Mouse (Mus musculus) cerebellum, adult 9-10 months (tissue): Measurements from ENCODE around the gene Umad1.

Experiments used
- DNase-seq: peaks from one replicate; pipeline ENCODE4 v3.0.0; 2022

Umad1 gene

DNA sequence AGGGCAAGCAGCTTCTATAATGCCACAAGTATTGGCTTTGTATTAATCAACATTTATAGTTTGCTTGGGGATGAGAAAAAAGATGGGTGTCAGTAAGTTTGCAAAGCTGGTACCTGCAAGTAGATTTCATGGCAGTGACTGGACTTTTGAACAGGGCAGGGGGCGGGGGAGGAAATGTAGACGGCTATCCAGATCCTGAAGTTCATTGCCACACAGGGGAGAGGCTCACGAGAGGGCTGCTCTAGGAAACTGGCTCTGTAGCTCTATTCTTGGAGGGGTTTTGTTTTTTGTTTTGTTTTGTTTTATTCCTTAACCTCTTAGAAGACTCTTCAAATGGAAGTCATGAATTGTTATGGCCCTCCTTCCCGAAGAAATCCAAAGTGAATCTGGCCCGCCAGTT is 162.3 kb downstream of the Umad1 start:
- no peak for DNase-seq

DNA sequence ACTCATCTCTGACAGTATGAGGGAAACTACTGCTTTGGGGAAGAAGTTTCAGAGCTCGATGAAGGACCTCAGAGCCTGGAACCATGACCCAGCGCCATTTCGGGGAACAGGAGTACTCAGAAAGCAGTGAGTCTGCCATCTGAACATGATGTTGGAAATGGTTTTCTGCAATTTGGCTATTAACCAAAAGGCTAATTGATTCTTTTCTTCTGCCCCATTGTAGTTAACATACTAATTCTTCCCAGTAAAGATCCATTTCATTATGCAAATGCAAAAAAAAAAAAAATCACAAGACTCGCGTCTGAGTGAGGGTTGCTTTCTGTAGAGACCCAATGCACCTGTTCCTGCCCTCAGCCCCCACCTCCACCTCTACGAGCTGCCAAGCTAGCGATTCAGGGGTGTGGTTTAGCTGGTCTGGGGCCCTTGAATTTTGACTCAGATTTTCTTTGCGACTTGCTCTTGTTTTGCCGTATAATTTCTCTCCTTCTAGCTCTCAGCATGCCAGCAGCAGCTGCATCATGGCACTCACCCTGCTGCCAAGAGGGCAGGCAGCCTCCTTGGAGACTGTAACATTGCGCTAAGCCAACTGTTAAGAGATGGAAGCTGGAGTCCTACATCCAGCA is 163.0 kb downstream of the Umad1 start:
- peak; percentile 51 for DNase-seq

DNA sequence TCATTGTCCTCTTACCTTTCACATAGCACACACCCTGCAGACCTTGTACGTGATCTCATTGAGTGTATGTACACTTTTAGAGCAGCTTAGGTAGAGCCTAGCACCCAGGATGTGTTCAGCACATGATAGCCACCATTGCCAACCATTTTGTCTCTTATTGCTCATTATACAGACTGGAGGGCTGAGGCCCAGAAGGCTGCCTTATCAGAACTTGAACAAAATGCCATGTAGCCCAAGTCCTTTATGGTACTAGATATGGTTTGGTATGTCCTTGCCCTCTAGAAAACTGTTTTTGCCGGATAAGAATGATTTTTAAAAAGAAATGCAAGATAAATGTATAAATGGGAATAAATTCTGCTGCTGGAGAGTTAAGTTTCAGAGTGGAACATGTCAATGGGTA is 164.1 kb downstream of the Umad1 start:
- DNase-seq: no peak

DNA sequence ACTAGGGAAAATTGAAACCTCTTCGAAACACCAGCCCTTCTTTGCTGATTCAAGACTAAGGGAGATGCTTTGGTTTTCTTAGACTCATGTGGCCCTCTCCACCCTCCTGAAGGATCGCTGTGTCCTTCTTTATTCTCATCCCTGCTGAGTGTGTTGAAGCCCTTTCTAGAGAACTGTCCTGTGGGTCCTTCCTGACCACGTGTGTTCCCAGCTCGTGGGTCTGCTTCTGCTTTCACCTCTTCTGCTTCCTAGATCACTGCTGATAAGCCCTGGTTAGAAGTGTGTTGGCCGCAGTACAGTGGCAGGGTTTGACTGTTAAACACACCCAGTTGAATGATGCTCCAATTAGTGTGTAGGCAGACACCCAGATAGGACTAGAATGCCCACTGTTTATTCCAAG is 168.6 kb downstream of the Umad1 start:
- DNase-seq: no peak

DNA sequence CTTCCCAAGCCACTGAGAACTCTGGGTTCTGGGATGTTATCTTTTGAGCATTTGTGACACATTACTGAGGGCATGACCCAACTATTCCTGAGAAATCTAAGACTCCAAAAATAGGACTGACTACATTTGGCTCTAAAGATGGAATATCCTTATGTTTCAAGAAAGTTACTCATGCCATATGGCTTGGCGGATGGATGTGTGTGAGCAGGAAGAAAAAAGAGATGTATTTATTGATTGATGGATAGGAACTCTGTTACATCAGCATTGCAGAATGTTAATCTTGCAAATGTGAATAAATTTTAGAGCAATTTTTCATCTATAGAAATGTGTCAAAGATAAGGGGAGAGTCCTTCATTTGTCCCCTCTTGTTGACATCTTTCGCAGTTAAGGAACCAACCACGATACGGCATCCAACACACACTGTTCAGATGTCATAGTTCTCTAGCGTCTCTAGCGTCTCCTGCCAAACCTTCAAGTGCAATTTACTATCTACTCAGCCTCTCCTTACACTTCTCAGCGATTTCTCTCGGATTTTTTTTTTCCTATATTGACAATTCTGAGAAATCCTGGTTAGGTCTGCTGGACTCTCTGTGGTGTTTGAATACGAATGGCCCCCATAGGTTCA is 171.6 kb downstream of the Umad1 start:
- no peak for DNase-seq

DNA sequence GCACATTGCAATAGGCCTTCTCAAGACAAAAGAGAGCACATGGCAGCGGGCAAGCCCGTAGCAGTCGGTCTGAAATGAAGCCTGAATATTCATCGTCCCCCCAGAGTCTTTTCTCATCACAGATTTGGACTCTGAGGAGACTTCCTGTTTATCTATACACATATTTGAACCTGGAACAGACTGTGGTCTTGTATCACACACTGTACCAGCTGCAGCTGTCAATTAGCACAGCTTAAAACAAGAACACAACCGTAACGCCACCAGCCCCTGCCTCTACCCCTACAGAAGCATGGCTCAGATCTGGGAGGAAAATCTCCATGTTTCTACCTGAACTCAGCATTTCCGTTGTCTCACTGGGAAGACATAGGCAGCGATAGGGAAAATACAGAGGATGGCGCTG is 174.1 kb downstream of the Umad1 start:
- DNase-seq: no peak

DNA sequence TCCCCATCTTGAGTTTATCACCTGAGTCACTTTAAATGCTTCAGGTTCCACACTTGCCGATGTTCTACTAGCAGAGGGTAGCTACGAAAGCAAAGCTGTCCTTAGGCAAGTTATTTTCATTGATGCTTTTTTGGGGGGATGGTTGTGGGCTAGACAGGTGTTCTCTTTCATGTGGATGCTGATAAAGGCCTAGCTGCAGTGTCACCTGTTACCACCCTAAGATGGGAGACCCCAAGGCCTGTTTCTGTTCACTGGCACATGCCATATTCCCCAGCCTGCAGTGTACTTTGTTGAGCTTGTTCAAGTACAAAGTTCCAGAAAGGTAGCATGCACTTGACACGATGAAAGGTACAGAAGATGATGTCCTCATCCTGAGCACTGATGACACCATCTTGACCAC is 178.8 kb downstream of the Umad1 start:
- no peak for DNase-seq

DNA sequence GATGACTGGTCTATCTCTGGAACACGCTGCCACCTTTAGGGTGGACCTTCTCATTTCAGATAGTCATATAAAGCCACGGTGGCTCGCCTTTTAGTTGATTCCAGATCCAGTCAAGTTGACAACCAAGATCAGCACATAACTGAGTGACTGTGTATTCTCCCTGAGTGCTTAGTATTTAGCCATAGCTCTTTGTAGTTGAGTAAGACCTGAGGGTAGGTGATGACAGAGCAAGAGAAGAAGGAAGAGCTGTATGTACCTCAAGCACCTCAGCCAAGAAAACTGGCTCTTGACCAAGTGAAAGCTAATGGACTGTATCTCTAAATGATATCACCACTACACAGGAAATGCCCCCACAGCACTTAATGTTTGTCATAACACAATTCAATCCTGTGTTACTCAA is 182.7 kb downstream of the Umad1 start:
- no peak for DNase-seq

DNA sequence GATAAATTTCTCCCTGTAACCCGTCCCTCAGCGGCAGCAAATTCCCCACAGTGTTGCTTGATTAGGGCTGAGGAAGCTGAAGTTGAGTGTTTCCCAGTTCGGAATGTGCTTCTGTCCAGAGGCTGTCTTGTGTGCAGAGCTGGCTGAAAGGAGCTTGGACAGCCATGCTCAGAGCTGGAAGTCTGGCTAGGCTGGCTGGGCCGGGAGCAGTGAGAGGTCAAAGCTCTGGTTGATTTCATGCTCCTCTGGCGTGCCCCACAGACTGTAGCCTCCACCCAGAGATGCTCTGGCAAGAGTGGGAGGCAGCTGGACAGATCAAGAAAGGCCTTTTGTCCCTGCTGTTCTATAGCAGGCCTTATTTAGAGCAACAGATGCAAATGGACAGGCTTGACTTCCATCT is 187.7 kb downstream of the Umad1 start:
- DNase-seq: no peak

DNA sequence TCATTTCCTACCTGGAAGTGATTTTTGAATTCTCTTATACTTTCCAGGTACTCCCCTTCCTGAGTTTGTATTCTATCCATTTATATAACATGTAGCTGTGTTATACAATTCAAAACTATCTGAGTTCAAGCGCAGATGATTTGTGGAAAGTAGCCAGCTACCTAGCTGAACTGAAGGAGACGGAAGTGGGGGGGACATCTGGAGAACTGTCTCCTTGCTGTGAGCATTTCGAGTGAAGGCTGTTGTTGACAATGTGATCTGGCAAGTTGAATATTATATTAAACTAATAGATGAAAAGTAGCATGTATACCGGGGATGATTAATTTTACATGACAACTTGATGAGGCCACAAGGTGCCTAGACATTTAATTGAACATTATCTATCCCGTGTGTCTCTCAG is 196.5 kb downstream of the Umad1 start:
- peak; percentile 56 for DNase-seq

DNA sequence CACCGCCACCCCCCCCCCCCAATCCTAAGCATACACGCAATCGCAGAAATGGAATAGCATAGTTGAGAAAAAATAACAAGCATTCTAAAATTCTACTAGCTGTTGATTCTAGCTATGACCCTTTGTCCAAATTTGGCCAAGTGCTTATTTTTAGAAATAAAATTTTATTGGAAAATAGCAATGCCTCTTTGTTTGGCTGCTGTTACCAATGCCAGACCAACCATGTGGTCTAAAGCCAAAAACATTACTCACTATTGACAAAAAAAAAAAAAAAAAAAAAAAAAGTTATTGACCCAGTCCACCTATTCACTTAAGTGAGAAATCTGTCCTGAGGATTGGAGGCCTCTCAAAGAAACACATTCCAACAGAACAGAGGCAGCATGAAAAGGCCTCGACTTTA is 199.5 kb downstream of the Umad1 start:
- no peak for DNase-seq

DNA sequence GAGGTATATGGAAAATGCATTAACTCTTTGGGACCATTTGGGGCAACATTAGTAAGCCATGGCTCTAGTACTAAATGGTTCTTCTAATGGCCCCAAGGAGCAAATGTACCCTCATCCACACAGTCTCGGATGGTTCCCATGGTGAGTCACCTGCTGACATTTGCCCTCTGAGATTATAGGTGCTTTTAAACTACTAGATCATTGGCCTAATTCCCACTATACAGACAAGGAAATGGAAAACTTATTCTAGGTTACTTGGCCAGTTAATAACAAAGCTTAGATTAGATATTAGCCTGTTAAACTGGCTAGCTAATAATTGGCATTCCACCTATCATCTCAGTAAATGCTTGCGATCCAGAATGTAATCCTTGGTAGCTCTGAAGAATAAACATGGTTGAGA is 203.4 kb downstream of the Umad1 start:
- no peak for DNase-seq

DNA sequence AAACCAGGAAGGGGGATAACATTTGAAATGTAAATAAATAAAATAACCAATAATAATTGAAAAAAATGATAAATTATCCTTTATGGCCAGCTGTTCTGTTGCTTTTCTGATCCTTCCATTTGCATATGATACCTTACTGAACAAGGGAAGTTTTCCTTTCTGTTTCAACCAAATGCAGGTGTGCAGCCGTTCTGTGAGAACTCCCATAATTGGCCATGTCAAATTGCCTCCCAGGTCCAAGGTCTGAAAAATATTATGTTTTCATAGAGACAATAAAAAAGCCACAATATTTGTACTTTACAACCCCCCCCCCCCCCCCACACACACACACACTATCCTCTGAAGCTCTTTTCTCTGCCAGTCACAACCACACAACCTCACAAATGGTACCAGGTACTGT is 206.3 kb downstream of the Umad1 start:
- DNase-seq: no peak

DNA sequence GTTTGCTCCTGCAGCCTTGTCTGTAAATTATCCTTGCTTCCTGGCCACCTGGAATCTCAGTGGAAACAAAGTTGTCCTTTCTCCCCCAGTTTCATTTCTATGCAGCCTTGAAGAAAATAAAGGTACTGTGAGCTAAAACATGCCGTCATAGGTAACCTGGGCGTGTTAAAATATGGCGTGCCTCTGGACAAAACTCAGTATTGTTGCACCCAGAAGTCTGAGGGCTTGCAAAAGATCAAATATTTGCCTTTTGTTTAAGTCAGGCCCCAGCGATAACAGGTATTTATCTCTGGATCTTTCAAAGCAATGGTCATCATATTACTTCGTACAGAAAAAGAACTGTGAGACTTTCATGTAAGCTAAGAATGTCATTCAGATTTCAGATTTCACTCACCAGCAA is 206.9 kb downstream of the Umad1 start:
- no peak for DNase-seq

DNA sequence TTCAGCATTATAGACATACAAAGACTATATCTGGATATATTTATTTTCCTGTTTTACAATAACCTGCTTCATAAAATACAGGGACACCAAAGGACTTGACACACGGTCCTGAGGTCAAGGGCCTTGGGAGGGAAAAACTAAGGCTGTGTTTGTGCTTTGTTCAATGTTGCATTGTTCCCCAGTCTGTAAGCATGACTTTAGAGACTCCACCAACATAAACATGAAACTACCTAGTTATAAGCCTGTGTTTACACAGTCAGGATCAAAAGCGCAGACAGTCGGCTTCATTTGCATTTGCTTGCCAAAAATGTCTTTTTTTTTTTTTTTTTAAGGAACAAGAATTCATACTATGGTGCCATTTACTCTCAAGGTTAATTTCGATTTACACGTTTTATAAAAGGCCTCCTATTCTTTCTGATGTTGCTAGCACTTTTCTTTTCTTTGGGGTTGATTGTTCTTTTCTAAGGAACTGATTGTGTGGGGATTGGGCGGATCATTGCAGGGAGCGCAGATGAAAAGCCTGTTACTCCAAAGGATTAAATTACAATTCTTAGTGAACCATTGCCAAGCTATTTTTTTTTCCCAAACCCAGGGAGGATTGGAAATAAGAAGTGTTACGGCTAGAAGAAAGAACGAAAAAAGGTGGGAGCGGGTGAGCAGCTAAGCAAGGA is 208.7 kb downstream of the Umad1 start:
- no peak for DNase-seq

DNA sequence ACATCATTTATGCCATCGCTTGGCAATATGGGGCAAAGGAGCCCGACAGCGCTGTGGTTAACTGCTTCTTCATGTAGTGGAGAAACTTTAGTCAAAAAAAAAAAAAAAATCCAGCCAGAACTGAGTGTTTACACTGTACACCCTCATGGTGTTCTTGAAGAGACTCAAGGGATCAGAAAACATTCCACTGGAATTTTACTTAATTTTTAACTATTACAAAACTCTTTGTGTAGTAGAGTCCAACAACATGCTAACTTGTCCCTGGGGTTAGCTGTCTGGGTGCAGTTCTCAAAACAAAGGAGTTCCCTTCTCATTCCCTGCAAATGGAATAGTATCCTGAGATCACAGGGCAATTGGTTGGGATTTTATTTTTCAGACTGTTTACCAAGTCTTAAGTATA is 210.8 kb downstream of the Umad1 start:
- no peak for DNase-seq

DNA sequence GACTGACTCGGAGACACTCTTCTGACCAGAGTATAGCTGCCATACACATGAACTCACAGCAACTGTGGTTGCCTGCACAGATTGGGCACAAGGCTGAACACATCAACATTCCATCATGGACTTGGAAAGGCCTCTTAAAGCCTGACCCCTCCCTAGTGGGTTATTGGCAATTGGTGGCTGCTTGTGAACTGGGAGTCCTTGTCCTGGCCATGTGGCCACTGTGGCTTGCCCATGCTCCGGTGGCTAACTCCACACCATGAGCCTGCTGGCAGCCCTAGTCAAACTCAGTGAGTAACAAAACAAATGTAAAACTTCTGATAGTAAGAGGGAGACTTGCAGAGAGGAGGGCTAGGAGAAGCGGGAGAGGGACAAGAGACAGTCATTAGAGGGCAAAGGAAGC is 213.0 kb downstream of the Umad1 start:
- DNase-seq: no peak

DNA sequence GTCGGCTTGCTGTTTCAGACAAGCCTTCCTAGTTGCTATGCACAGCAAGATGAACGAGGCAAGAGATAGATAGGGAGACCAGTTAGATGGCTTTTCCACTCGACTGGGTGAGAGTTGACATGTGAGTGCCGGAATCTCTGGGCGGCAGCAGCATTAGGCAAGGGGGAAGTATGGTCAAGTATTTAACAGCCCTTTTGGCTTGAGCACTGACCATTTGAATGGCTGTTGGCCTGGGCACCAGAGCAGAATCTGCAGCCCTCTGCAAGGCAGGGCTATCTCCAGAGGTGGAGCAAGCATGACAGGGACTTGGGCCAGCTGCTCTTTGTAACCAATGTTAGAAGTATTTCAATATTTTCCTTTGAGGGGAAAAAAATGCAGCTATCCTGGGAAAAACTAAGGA is 213.8 kb downstream of the Umad1 start:
- DNase-seq: no peak

DNA sequence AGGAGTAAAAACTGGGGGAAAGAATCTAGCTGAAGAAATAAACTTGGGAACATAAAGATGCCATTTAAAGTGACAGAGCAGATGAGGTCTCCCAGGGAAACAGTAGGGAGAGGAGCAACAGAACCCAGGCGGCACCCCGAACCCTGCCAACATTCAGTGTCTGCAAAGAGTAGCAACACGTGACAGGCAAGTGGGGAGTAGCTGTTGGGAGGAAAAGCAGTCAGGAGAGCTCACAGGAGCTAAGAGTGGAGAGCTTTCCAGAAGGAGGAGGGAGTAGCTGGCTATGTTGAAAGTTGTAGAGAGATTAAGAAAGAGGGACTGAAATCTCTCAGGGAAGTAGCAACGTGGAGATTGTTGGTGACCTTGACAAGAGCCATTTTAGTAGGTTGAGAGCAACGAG is 214.4 kb downstream of the Umad1 start:
- no peak for DNase-seq

DNA sequence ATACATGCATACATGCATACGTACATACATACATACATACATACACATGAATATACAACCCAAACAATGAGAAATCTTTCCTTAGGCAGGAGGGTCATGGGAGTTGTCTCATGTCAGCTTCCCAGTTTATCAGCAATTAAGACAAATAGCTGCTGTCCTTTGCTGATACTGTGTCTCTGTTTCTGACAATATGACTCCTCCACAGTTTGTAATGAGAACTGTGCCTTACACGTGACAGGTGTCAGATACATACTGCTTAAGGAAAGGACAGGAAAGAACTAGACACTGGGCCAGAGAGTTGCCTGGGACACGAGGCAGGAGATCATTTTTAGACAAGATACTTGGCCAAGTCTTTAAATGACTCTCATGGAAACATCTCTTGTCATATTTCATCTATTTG is 215.2 kb downstream of the Umad1 start:
- no peak for DNase-seq

DNA sequence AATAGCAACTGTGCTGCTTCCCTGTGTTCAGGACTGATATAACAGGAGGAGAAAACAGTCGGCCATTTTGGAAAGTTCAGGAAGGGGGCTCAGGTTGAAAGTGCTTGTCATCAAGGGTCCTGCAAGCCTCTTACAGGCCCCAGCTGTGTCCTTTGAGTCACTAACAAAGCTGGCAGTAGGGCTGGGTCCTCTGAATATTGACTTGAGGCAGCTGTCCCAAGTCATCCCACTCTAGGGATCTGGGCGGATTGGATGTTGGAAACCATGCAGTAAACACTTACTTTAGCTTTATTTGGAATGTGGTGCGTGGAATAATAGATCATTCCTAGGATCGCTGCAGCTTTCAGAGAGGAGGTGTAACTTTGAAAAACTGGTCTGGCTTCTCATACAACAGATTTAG is 215.7 kb downstream of the Umad1 start:
- no peak for DNase-seq

DNA sequence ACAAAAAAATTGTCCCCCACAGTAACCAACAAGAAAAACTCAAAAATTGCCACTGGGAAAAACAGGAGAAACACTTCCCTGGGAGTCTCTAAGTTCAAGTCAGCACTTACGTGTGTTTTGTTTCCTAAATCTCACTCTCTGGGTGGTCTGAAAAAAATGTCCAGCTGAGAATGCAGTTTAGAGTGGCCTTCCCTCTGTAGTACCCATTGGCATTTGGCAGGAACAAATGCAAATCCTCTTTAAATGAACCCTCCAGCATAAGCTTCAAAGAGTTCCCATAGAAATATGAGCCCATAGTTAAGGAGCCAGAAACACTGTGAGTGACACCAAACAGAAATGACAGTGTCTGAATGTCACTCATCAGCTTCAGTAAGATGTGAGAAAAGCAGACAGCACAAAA is 220.1 kb downstream of the Umad1 start:
- no peak for DNase-seq

DNA sequence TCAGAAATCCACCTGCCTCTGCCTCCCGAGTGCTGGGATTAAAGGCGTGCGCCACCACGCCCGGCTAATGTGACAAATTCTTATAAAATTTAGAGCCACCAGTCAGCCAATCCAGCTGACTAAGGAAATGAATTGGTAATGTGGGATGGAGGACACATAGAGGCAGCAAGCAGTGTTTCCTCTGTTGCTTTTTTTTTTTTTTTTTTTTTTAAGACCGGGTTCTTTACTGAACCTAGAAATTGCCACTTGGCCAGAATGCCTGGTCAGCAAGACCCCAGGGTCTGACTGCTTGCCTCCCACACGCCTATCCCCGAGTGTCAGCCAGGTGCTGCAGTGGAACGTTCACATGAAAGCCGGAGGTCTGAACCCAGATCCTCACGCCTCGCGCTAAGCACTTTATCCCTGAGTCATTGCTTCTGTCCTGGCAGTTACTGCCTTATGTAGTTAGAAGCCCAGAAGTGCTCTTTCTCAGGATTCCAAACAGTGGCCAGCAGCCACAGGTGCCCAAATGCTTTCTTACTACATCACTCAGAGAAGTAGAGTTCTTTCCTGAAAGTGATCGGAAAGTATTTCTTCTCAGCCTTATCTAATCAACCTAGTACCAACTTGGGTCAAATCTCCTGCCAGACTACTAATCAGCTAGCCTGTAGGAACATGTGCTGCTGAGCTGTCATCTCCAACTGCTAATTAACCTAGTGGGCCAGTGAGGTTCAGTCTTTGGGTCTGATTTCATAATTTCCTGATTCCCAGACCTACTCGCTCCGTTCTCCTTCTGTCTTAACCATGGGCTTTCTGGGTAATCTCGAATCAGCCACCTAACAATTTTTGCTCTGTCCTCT is 225.6 kb downstream of the Umad1 start:
- no peak for DNase-seq
